Mouse (Mus musculus) erythroblast, embryonic 14.5 days (primary cell): ENCODE results near the gene Iqsec1. TPM values are rescaled to one million over a fixed set of nuclear protein-coding genes. Genes with fewer than 3 reads are reported as not detected.

Experiments used
- H3K27me3 ChIP-seq: 2 replicates; pipeline ENCODE4 v1.6.1; 2012; ENCODE audit warnings: inconsistent platforms; ENCODE audit not compliant: control insufficient read depth
- H3K36me3 ChIP-seq: 2 replicates; pipeline ENCODE4 v1.6.1; 2012; ENCODE audit warnings: mild to moderate bottlenecking, inconsistent platforms; ENCODE audit not compliant: control insufficient read depth
- H3K4me1 ChIP-seq: 2 replicates; pipeline ENCODE4 v1.6.1; 2012; ENCODE audit warnings: inconsistent platforms; ENCODE audit not compliant: control insufficient read depth
- H3K4me3 ChIP-seq: replicated peaks from 2 replicates; pipeline ENCODE3; 2012; ENCODE audit warnings: moderate library complexity, mild to moderate bottlenecking, inconsistent platforms
- H3K9me3 ChIP-seq: 2 replicates; pipeline ENCODE4 v1.6.1; 2012; ENCODE audit warnings: low read length, inconsistent platforms, mixed read lengths; ENCODE audit not compliant: control insufficient read depth
- GATA1 ChIP-seq: IDR thresholded peaks from 2 replicates; pipeline ENCODE4 v1.6.1; 2012; ENCODE audit warnings: low read length, inconsistent platforms, mixed read lengths
- TAL1 ChIP-seq: IDR thresholded peaks from 3 replicates; pipeline ENCODE4 v1.6.1; 2012; ENCODE audit warnings: low read length, inconsistent platforms, mixed read lengths
- polyA plus RNA-seq: library from polyadenylated mRNA; stranded (reverse); fragments of >175 nt; gene quantifications from 2 replicates; pipeline ENCODE4 v1.2.3, GENCODE M21; 2012

Iqsec1 gene
- polyA plus RNA-seq, 1 experiment, result 10.6 TPM

DNA sequence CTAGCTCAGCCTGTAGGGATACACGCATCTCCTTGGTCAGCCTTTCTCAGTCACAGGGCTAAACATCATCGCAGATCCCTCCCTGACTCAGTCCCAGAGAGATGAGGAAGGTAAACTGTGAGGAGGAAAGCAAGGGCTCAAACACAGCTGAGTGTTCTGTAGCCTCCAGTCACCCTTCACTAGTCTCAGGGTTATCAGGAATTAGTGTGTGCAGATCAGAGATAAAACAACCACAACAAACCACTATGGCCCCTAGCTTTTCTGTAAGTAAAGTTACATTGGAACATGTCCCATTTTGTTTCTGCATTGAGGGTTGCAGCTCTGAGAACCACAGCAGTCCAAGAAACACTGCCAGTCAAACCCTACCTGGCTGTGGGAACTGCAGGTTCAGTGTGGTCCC lies 148.5 kb downstream of the Iqsec1 start:
- H3K4me1 ChIP-seq, result no peaks in the 10 kb centered on the region
- no peaks in the 10 kb centered on the region for H3K36me3 ChIP-seq
- H3K4me3 ChIP-seq, result no peak overlapping the region
- TF ChIP-seq TAL1 (no peak), GATA1 (no peak)
- H3K27me3 ChIP-seq, result no peaks in the 10 kb centered on the region
- H3K9me3 ChIP-seq, result no peaks in the 10 kb centered on the region

GRCm38 (mm10) chr6:90836749-90837148 lies 151.7 kb downstream of the Iqsec1 start:
- Histone ChIP-seq H3K4me1 (no peaks in the 10 kb centered on the region), H3K27me3 (no peaks in the 10 kb centered on the region), H3K9me3 (no peaks in the 10 kb centered on the region), H3K4me3 (no peak overlapping the region), H3K36me3 (no peaks in the 10 kb centered on the region)
- TF ChIP-seq TAL1 (no peak), GATA1 (no peak)

DNA sequence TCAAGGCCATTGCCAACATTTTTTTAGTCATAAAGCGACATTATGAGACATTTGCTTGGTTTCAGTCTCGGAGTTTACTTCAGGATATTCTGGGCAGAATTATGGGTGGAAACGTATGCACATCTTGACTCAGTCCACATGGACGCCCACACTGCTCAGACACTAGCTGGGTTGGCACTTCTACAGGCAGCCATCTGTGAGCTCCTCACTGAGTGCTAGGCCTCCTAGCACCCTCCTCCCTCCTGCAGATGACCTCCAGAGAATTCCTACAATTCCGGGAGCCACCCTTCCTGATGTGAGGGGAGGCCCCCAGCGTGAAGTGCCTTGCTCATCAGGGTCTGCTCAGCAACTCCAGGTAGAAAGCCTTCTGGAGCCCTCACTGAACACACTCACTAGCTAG lies 158.9 kb downstream of the Iqsec1 start:
- H3K4me1 ChIP-seq, result no peaks in the 10 kb centered on the region
- no peaks in the 10 kb centered on the region for H3K9me3 ChIP-seq
- H3K27me3 ChIP-seq, result no peaks in the 10 kb centered on the region
- no peaks in the 10 kb centered on the region for H3K36me3 ChIP-seq
- TF ChIP-seq GATA1, result no peak
- TF ChIP-seq TAL1, result no peak
- no peak overlapping the region for H3K4me3 ChIP-seq

DNA sequence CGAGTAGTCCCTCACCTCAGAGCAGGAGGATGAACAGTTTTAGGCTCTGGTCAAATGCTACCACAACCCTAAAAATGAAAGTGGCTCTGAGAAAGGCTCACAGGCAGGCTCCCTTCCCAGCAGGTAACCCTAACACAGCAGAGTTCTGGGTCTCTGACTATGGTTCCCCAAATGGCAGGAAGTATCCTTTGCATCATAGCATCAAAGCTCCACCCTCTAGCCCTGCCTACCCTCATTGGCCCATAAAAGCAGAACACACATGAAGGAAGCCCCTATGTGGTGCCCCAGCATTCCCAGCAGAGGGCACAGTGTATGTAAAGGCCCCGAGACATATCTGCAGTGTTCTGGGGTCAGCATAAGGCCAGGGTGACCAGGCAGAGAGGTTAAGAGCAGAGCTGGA lies 163.4 kb downstream of the Iqsec1 start:
- Histone ChIP-seq H3K9me3 (no peaks in the 10 kb centered on the region), H3K36me3 (no peaks in the 10 kb centered on the region), H3K4me3 (no peak overlapping the region), H3K27me3 (no peaks in the 10 kb centered on the region), H3K4me1 (no peaks in the 10 kb centered on the region)
- no peak for TF ChIP-seq GATA1

GRCm38 (mm10) chr6:90823322-90823721 lies 165.2 kb downstream of the Iqsec1 start:
- TF ChIP-seq TAL1 (no peak), GATA1 (no peak)
- no peaks in the 10 kb centered on the region for H3K4me1 ChIP-seq
- no peaks in the 10 kb centered on the region for H3K9me3 ChIP-seq
- H3K36me3 ChIP-seq, result no peaks in the 10 kb centered on the region
- H3K4me3 ChIP-seq, result no peak overlapping the region
- H3K27me3 ChIP-seq, result no peaks in the 10 kb centered on the region

DNA sequence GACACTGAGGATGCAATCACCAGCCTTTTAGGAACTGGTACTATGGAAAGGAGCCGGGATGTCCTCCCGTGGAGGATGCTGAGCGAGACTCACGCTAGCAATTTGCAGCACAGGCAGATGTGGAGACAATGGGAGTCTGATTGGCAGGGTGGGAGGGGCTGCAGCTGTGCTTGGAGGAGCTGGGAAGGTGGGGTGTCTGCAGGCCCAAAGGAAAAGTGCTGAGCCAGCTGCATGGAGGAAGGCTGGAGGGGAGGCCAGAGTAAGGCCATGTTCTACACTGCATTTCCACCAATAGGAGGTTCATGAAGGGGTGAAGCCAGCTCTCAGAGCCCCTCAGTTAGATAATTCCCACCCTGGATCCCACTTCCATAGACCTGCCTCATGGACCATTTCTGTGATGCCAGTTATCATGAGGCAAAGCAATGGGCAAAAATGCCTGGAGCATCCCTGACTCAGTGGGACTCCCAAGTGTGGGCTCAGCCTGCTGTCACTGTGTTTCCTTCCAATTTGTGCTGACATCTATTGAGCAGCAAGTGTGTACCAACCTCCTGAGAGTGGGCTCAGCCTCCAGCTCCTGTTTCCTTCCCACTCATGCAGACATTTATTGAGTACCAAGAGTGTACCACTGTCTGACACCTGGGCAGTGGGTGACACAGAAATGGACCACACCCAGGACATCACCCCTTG lies 166.4 kb downstream of the Iqsec1 start:
- no peaks in the 10 kb centered on the region for H3K4me1 ChIP-seq
- TF ChIP-seq TAL1 (no peak), GATA1 (no peak)
- H3K36me3 ChIP-seq, result no peaks in the 10 kb centered on the region
- H3K4me3 ChIP-seq, result no peak overlapping the region
- H3K27me3 ChIP-seq, result no peaks in the 10 kb centered on the region
- H3K9me3 ChIP-seq, result no peaks in the 10 kb centered on the region

GRCm38 (mm10) chr6:90819880-90820279 lies 168.6 kb downstream of the Iqsec1 start:
- H3K9me3 ChIP-seq, result no peaks in the 10 kb centered on the region
- no peaks in the 10 kb centered on the region for H3K27me3 ChIP-seq
- H3K36me3 ChIP-seq, result no peaks in the 10 kb centered on the region
- no peak overlapping the region for H3K4me3 ChIP-seq
- no peak for TF ChIP-seq TAL1
- TF ChIP-seq GATA1, result no peak
- no peaks in the 10 kb centered on the region for H3K4me1 ChIP-seq

- H3K4me1 ChIP-seq, result no peaks in the 10 kb centered on the region
- no peaks in the 10 kb centered on the region for H3K27me3 ChIP-seq
- TF ChIP-seq TAL1 (no peak), GATA1 (no peak)
- no peaks in the 10 kb centered on the region for H3K36me3 ChIP-seq
- H3K4me3 ChIP-seq, result no peak overlapping the region
- no peaks in the 10 kb centered on the region for H3K9me3 ChIP-seq
Measured at GRCm38 (mm10) chr6:90818956-90819355, 169.5 kb downstream of the Iqsec1 start.

GRCm38 (mm10) chr6:90816551-90816950 lies 171.9 kb downstream of the Iqsec1 start:
- TF ChIP-seq GATA1, result no peak
- TF ChIP-seq TAL1, result no peak
- no peaks in the 10 kb centered on the region for H3K9me3 ChIP-seq
- H3K36me3 ChIP-seq, result no peaks in the 10 kb centered on the region
- H3K27me3 ChIP-seq, result no peaks in the 10 kb centered on the region; the same call in 1 of the 2 replicates
- H3K4me3 ChIP-seq, result no peak overlapping the region
- no peaks in the 10 kb centered on the region for H3K4me1 ChIP-seq

DNA sequence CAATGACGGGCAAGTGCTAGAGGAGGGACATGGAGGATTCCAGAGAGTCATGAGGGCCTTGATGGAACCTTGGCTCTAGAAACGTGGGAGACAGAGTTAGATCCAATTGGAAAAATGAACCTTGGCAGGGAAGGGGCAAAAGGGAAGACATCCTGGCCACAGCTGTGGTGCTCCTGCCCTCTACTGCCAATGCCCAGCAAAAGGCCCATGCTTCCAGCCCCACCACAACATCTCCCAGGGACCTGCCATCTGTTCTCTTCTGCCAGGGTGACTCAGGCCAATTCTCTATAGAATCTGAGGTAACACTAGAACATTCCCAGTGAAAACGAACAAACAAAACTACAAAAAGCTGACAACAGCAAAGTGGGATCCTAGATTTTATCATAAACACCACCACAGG lies 173.1 kb downstream of the Iqsec1 start:
- peaks cover 2% of the 10 kb centered on the region for H3K27me3 ChIP-seq
- no peak overlapping the region for H3K4me3 ChIP-seq
- no peak for TF ChIP-seq TAL1
- TF ChIP-seq GATA1, result no peak
- no peaks in the 10 kb centered on the region for H3K4me1 ChIP-seq
- H3K36me3 ChIP-seq, result no peaks in the 10 kb centered on the region
- H3K9me3 ChIP-seq, result no peaks in the 10 kb centered on the region
